Mouse (Mus musculus): Measurements from ENCODE around the gene Arhgef3. TPM values are rescaled to one million over a fixed set of nuclear protein-coding genes. Genes with fewer than 3 reads are reported as not detected.

The Arhgef3 gene
- total RNA-seq, 1 experiment, result 7.6 TPM

GRCm38 (mm10) chr14:27149401-27149800 lies 34.7 kb downstream of the Arhgef3 start:
- H3K27ac ChIP-seq (ENCODE audit: insufficient read depth, low read depth, low read length, poor library complexity, severe bottlenecking), result no peak overlapping the region
- H3K4me3 ChIP-seq (ENCODE audit: insufficient read depth in 1 of 2, low read depth in 1 of 2, low read length in 2 of 2, poor library complexity in 1 of 2, severe bottlenecking in 1 of 2), result no peak overlapping the region
- TF ChIP-seq ZC3H11A (IDR thresholded peaks at IDR 0.05; ENCODE audit: borderline replicate concordance, low read depth, low read length) (no peak), CHD2 (IDR thresholded peaks at IDR 0.05; ENCODE audit: low read depth, low read length) (no peak), ZNF384 (IDR thresholded peaks at IDR 0.05; ENCODE audit: low read depth, low read length) (no peak), HCFC1 (IDR thresholded peaks at IDR 0.05; ENCODE audit: borderline replicate concordance, insufficient read depth, low read length) (no peak), MAFK (IDR thresholded peaks at IDR 0.05; ENCODE audit: insufficient read depth, low read depth, low read length) (no peak)
- H3K9ac ChIP-seq (ENCODE audit: insufficient read depth, low read depth, low read length, poor library complexity, severe bottlenecking), result no peak overlapping the region
- H3K36me3 ChIP-seq (ENCODE audit: control insufficient read depth, insufficient read depth, low read length, poor library complexity, severe bottlenecking), result no peaks in the 10 kb centered on the region
- H3K9me3 ChIP-seq (ENCODE audit: control insufficient read depth, insufficient read depth, low read depth, low read length), result no peaks in the 10 kb centered on the region
- in situ Hi-C loops (cut with MboI; ENCODE audit: low sequenced_read_pairs in 2 of 2, unreplicated experiment in 2 of 2), result no loop called here
- no peak for DNase-seq (ENCODE audit: low read depth, low spot score)
- peaks cover 20 to 39% of the 10 kb centered on the region in 2 experiments for H3K4me1 ChIP-seq (ENCODE audit: control insufficient read depth in 2 of 2, insufficient read depth in 2 of 2, low read length in 2 of 2, poor library complexity in 1 of 2)

GRCm38 (mm10) chr14:27150011-27150640 lies 35.4 kb downstream of the Arhgef3 start:
- peaks cover 20 to 36% of the 10 kb centered on the region in 2 experiments for H3K4me1 ChIP-seq (ENCODE audit: control insufficient read depth in 2 of 2, insufficient read depth in 2 of 2, low read length in 2 of 2, poor library complexity in 1 of 2)
- no peaks in the 10 kb centered on the region for H3K36me3 ChIP-seq (ENCODE audit: control insufficient read depth, insufficient read depth, low read length, poor library complexity, severe bottlenecking)
- DNase-seq (ENCODE audit: low read depth, low spot score), result no peak
- H3K9ac ChIP-seq (ENCODE audit: insufficient read depth, low read depth, low read length, poor library complexity, severe bottlenecking), result no peak overlapping the region
- in situ Hi-C loops (cut with MboI; ENCODE audit: low sequenced_read_pairs in 2 of 2, unreplicated experiment in 2 of 2), result no loop called here
- no peak overlapping the region for H3K27ac ChIP-seq (ENCODE audit: insufficient read depth, low read depth, low read length, poor library complexity, severe bottlenecking)
- no peak overlapping the region for H3K4me3 ChIP-seq (ENCODE audit: insufficient read depth in 1 of 2, low read depth in 1 of 2, low read length in 2 of 2, poor library complexity in 1 of 2, severe bottlenecking in 1 of 2)
- TF ChIP-seq HCFC1 (IDR thresholded peaks at IDR 0.05; ENCODE audit: borderline replicate concordance, insufficient read depth, low read length) (no peak), ZNF384 (IDR thresholded peaks at IDR 0.05; ENCODE audit: low read depth, low read length) (no peak), MAFK (IDR thresholded peaks at IDR 0.05; ENCODE audit: insufficient read depth, low read depth, low read length) (no peak), CHD2 (IDR thresholded peaks at IDR 0.05; ENCODE audit: low read depth, low read length) (no peak), ZC3H11A (IDR thresholded peaks at IDR 0.05; ENCODE audit: borderline replicate concordance, low read depth, low read length) (no peak)
- H3K9me3 ChIP-seq (ENCODE audit: control insufficient read depth, insufficient read depth, low read depth, low read length), result no peaks in the 10 kb centered on the region

- Histone ChIP-seq H3K4me3 (ENCODE audit: insufficient read depth in 1 of 2, low read depth in 1 of 2, low read length in 2 of 2, poor library complexity in 1 of 2, severe bottlenecking in 1 of 2) (no peak overlapping the region), H3K27ac (ENCODE audit: insufficient read depth, low read depth, low read length, poor library complexity, severe bottlenecking) (no peak overlapping the region), H3K9ac (ENCODE audit: insufficient read depth, low read depth, low read length, poor library complexity, severe bottlenecking) (peak overlapping the region; percentile 17; the same call in 1 of the 2 replicates), H3K36me3 (ENCODE audit: control insufficient read depth, insufficient read depth, low read length, poor library complexity, severe bottlenecking) (no peaks in the 10 kb centered on the region), H3K9me3 (ENCODE audit: control insufficient read depth, insufficient read depth, low read depth, low read length) (no peaks in the 10 kb centered on the region), H3K4me1 (ENCODE audit: control insufficient read depth in 2 of 2, insufficient read depth in 2 of 2, low read length in 2 of 2, poor library complexity in 1 of 2) (peaks cover 19 to 30% of the 10 kb centered on the region in 2 experiments)
- DNase-seq (ENCODE audit: low read depth, low spot score), result no peak
- TF ChIP-seq CHD2 (IDR thresholded peaks at IDR 0.05; ENCODE audit: low read depth, low read length), result no peak
- in situ Hi-C loops (cut with MboI; ENCODE audit: low sequenced_read_pairs in 2 of 2, unreplicated experiment in 2 of 2), result no loop called here
Measured at GRCm38 (mm10) chr14:27151432-27151831, 36.7 kb downstream of the Arhgef3 start.

- no peak for DNase-seq (ENCODE audit: low read depth, low spot score)
- no peak for TF ChIP-seq MAFK (IDR thresholded peaks at IDR 0.05; ENCODE audit: insufficient read depth, low read depth, low read length)
- TF ChIP-seq CHD2 (IDR thresholded peaks at IDR 0.05; ENCODE audit: low read depth, low read length), result no peak
- TF ChIP-seq ZC3H11A (IDR thresholded peaks at IDR 0.05; ENCODE audit: borderline replicate concordance, low read depth, low read length), result no peak
- TF ChIP-seq HCFC1 (IDR thresholded peaks at IDR 0.05; ENCODE audit: borderline replicate concordance, insufficient read depth, low read length), result no peak
- no peak for TF ChIP-seq ZNF384 (IDR thresholded peaks at IDR 0.05; ENCODE audit: low read depth, low read length)
- H3K4me3 ChIP-seq (ENCODE audit: insufficient read depth in 1 of 2, low read depth in 1 of 2, low read length in 2 of 2, poor library complexity in 1 of 2, severe bottlenecking in 1 of 2), result no peak overlapping the region
- H3K27ac ChIP-seq (ENCODE audit: insufficient read depth, low read depth, low read length, poor library complexity, severe bottlenecking), result no peak overlapping the region
- in situ Hi-C loops (cut with MboI; ENCODE audit: low sequenced_read_pairs in 2 of 2, unreplicated experiment in 2 of 2), result no loop called here
- H3K4me1 ChIP-seq (ENCODE audit: control insufficient read depth in 2 of 2, insufficient read depth in 2 of 2, low read length in 2 of 2, poor library complexity in 1 of 2), result peaks cover 8 to 17% of the 10 kb centered on the region in 2 experiments
- H3K9me3 ChIP-seq (ENCODE audit: control insufficient read depth, insufficient read depth, low read depth, low read length), result no peaks in the 10 kb centered on the region
- H3K9ac ChIP-seq (ENCODE audit: insufficient read depth, low read depth, low read length, poor library complexity, severe bottlenecking), result no peak overlapping the region
- no peaks in the 10 kb centered on the region for H3K36me3 ChIP-seq (ENCODE audit: control insufficient read depth, insufficient read depth, low read length, poor library complexity, severe bottlenecking)
Measured at GRCm38 (mm10) chr14:27155088-27155487, 40.4 kb downstream of the Arhgef3 start.

- peaks cover 5 to 10% of the 10 kb centered on the region in 2 experiments for H3K4me1 ChIP-seq (ENCODE audit: control insufficient read depth in 2 of 2, insufficient read depth in 2 of 2, low read length in 2 of 2, poor library complexity in 1 of 2)
- H3K4me3 ChIP-seq (ENCODE audit: insufficient read depth in 1 of 2, low read depth in 1 of 2, low read length in 2 of 2, poor library complexity in 1 of 2, severe bottlenecking in 1 of 2), result no peak overlapping the region
- in situ Hi-C loops (cut with MboI; ENCODE audit: low sequenced_read_pairs in 2 of 2, unreplicated experiment in 2 of 2), result no loop called here
- H3K9me3 ChIP-seq (ENCODE audit: control insufficient read depth, insufficient read depth, low read depth, low read length), result no peaks in the 10 kb centered on the region
- no peak overlapping the region for H3K9ac ChIP-seq (ENCODE audit: insufficient read depth, low read depth, low read length, poor library complexity, severe bottlenecking)
- no peaks in the 10 kb centered on the region for H3K36me3 ChIP-seq (ENCODE audit: control insufficient read depth, insufficient read depth, low read length, poor library complexity, severe bottlenecking)
- no peak for DNase-seq (ENCODE audit: low read depth, low spot score)
- TF ChIP-seq HCFC1 (IDR thresholded peaks at IDR 0.05; ENCODE audit: borderline replicate concordance, insufficient read depth, low read length) (no peak), ZNF384 (IDR thresholded peaks at IDR 0.05; ENCODE audit: low read depth, low read length) (no peak), ZC3H11A (IDR thresholded peaks at IDR 0.05; ENCODE audit: borderline replicate concordance, low read depth, low read length) (no peak), MAFK (IDR thresholded peaks at IDR 0.05; ENCODE audit: insufficient read depth, low read depth, low read length) (no peak), CHD2 (IDR thresholded peaks at IDR 0.05; ENCODE audit: low read depth, low read length) (no peak)
- no peak overlapping the region for H3K27ac ChIP-seq (ENCODE audit: insufficient read depth, low read depth, low read length, poor library complexity, severe bottlenecking)
Measured at GRCm38 (mm10) chr14:27156032-27156431, 41.3 kb downstream of the Arhgef3 start.

Data from ES-E14 (cell line).